ENCODE assay signal across 8 mouse cellular contexts in the genomic region with DNA sequence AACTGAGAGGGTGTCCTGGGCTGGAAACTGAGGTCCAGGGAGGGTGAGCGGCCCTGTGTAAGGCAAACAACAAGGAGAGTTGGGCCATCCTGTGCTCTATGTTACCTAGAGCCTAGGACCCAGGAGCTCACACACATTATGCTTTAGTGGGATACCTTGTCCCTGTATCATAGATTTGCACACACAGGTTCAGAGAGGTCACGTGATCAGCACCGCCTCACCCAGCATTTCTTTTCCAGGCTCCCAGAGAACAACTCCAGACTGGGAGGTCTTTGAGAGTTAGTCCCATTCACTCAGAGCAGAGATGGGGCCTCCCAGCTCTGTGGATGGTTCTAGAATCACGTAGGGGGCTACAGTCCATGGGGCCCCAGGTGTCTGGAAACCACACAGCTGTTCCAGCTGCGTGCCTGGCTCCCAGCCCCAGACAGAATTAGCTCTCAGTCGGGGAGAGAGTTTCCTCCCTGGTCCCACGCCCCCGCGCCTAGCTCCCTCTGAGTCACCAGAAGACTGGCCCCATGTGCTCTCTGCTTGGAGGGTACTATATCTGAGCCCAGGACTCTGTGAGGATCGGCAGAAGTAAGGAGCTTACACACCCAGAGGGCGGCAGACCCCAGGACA. TPM values are rescaled to one million over a fixed set of nuclear protein-coding genes. Genes with fewer than 3 reads are reported as not detected.
DNase-seq lines count a peak whose midpoint lies in the region; ATAC-seq and TF ChIP-seq lines count a peak whose summit lies in the region.

No protein-coding gene starts in this region.

- no peak for ATAC-seq in midbrain, postnatal 0 days (ENCODE audit: low FRiP score)
- no peak for ATAC-seq in CD4-positive, CD25-positive, alpha-beta regulatory T cell, adult 4 months

- peak overlapping the region; percentile 46 for H3K27ac ChIP-seq in midbrain, embryonic 10.5 days (replicated peaks)
- no peak overlapping the region for H3K27ac ChIP-seq in midbrain, postnatal 0 days (ENCODE audit: low read depth, low read length)

- intact Hi-C loops in heart, postnatal 10 days (cut with DNase I) = no loop called here

- H3K36me3 ChIP-seq in midbrain, embryonic 10.5 days = no peaks in the 10 kb centered on the region
- H3K36me3 ChIP-seq in midbrain, postnatal 0 days (ENCODE audit: insufficient read depth, low read length) = no peaks in the 10 kb centered on the region
- no peaks in the 10 kb centered on the region for H3K36me3 ChIP-seq in myocyte (ENCODE audit: control insufficient read depth, insufficient read depth)

- DNase-seq in midbrain, embryonic 10.5 days (ENCODE audit: low spot score) = no peak
- DNase-seq in midbrain, postnatal 0 days (ENCODE audit: low spot score) = no peak
- peak; percentile 28 to 31 for DNase-seq in frontal cortex, postnatal 25 days (ENCODE audit: low spot score in 2 of 2)
- peak; percentile 78 to 81 for DNase-seq in heart, postnatal 10 days
- no peak for DNase-seq in thymus, adult 18-20 months
- no peak for DNase-seq in cerebellum, adult 11-12 months

- H3K9ac ChIP-seq in midbrain, postnatal 0 days (replicated peaks; ENCODE audit: low read length, poor library complexity, severe bottlenecking) = no peak overlapping the region

- no peak for TF ChIP-seq POLR2A in myocyte (IDR thresholded peaks at IDR 0.05; ENCODE audit: insufficient read length, low read depth)

- no peaks in the 10 kb centered on the region for H3K79me2 ChIP-seq in myocyte (ENCODE audit: control insufficient read depth, insufficient read depth)

- no peak overlapping the region for H3K4me2 ChIP-seq in midbrain, postnatal 0 days (ENCODE audit: low read depth, low read length, poor library complexity, severe bottlenecking)
- H3K4me2 ChIP-seq in myocyte (ENCODE audit: low read depth) = peak overlapping the region; percentile 90

- peaks cover 43% of the 10 kb centered on the region for H3K4me1 ChIP-seq in midbrain, embryonic 10.5 days
- no peaks in the 10 kb centered on the region for H3K4me1 ChIP-seq in midbrain, postnatal 0 days (ENCODE audit: insufficient read depth, low read length)

- no peak overlapping the region for H3ac ChIP-seq in myocyte (ENCODE audit: control insufficient read depth, insufficient read length)

- H3K9me3 ChIP-seq in midbrain, embryonic 10.5 days (replicated peaks) = no peaks in the 10 kb centered on the region
- no peaks in the 10 kb centered on the region for H3K9me3 ChIP-seq in midbrain, postnatal 0 days (ENCODE audit: low read length)

- no peak for TF ChIP-seq CTCF in midbrain, postnatal 0 days (IDR thresholded peaks at IDR 0.05)

- no peak overlapping the region for H3K4me3 ChIP-seq in midbrain, embryonic 10.5 days
- H3K4me3 ChIP-seq in midbrain, postnatal 0 days (ENCODE audit: low read depth, low read length) = no peak overlapping the region
- no peak overlapping the region for H3K4me3 ChIP-seq in myocyte

- 71% methylated on average over 11 of the region's 11 CpGs for WGBS in midbrain, embryonic 10.5 days
- WGBS in midbrain, postnatal 0 days = 67% methylated on average over 11 of the region's 11 CpGs

- H3K27me3 ChIP-seq in midbrain, embryonic 10.5 days (ENCODE audit: low read depth, poor library complexity, severe bottlenecking) = peaks cover 7% of the 10 kb centered on the region; the same call in 1 of the 2 replicates
- H3K27me3 ChIP-seq in midbrain, postnatal 0 days (ENCODE audit: insufficient read depth, low read length) = no peaks in the 10 kb centered on the region
- H3K27me3 ChIP-seq in myocyte (ENCODE audit: control insufficient read depth, insufficient read depth, insufficient read length) = no peaks in the 10 kb centered on the region

TF ChIP-seq in myocyte, 11 proteins besides CTCF, POLR2A, EP300 and RAD21:
- TF ChIP-seq TCF12 (IDR thresholded peaks at IDR 0.05; ENCODE audit: insufficient read depth, poor library complexity, severe bottlenecking) = peak; percentile 72
- peak; percentile 37 for TF ChIP-seq TCF3 (IDR thresholded peaks at IDR 0.05; ENCODE audit: insufficient read length, low read depth)
- peak in 2 of 3 experiments; percentile 87 to 90 for TF ChIP-seq MYOD1 (IDR thresholded peaks at IDR 0.05; ENCODE audit: control insufficient read depth in 1 of 3, insufficient read length in 2 of 3, low read depth in 2 of 3)
- peak; percentile 70 for TF ChIP-seq USF1 (IDR thresholded peaks at IDR 0.05; ENCODE audit: low read depth)
- TF ChIP-seq SRF (IDR thresholded peaks at IDR 0.05; ENCODE audit: control insufficient read depth, insufficient read length, low read depth) = no peak
- peak in 1 of 3 experiments; percentile 28 for TF ChIP-seq MYOG (IDR thresholded peaks at IDR 0.05; ENCODE audit: control insufficient read depth in 1 of 3, insufficient read depth in 1 of 3, insufficient read length in 2 of 3, low read depth in 2 of 3)

RNA-seq across cellular contexts. Expression of a gene that starts 22.3 kb away (rescaled TPM):
- 0.58 and 1.1 TPM in 2 replicates for polyA plus RNA-seq in midbrain, embryonic 10.5 days (2016; fragmentation: Nextera tagmentation; extraction: Ambion mirVana)
- 2.7 and 3.6 TPM in 2 replicates for total RNA-seq in midbrain, postnatal 0 days (2014; rRNA removed)
- polyA plus RNA-seq in midbrain, postnatal 0 days (2015; fragmentation: Nextera tagmentation; extraction: Ambion mirVana) = 0.63 and 1.1 TPM in 2 replicates
- total RNA-seq in heart, postnatal 10 days (2021) = 10 to 100 TPM; 20.8 to 22.5 TPM
- polyA plus RNA-seq in myocyte (2012; fragmentation: generic; extraction: Trizol) = 14.1 TPM
- not detected for polyA plus RNA-seq in CD4-positive, CD25-positive, alpha-beta regulatory T cell, adult 4 months (2017; shearing (Covaris generic))

Comparison
In these comparisons a context has a peak if more than half of its experiments do, and no peak if none do; other contexts are left out.
1. DNase-seq: peak in frontal cortex, postnatal 25 days (2 of 2) and heart, postnatal 10 days (2 of 2); none in midbrain, embryonic 10.5 days (single experiment), midbrain, postnatal 0 days (single experiment), thymus, adult 18-20 months (0 of 2) and cerebellum, adult 11-12 months (single experiment).